Mouse (Mus musculus) kidney, adult 2 months (tissue): ENCODE measurements around the gene Slc16a11.

Experiments used
- CTCF ChIP-seq: fragments of 200-500 bp; conservative IDR thresholded peaks from 2 replicates; pipeline ENCODE4 v1.5.1; 2011; ENCODE audit warnings: low read depth, mild to moderate bottlenecking, control low read depth, low read length, moderate library complexity, mixed read lengths; ENCODE audit not compliant: insufficient read depth, insufficient read length
- POLR2A ChIP-seq: fragments of 200-500 bp; IDR thresholded peaks from one replicate; pipeline ENCODE4 v1.6.1; 2011; ENCODE audit warnings: low read depth, low read length, control low read depth

- no peak for TF ChIP-seq POLR2A
- TF ChIP-seq CTCF = no peak
Observed at GRCm38 (mm10) chr11:70223724-70224123, 11.2 kb downstream of the Slc16a11 start.
